Mouse (Mus musculus): Measurements from ENCODE around the gene Slx1b.
"Not testable (repeated sequence)": the region's sequence is repeated elsewhere in the genome, so short reads cannot be mapped to it uniquely, and the experiment has no call there.

Slx1b gene

DNA sequence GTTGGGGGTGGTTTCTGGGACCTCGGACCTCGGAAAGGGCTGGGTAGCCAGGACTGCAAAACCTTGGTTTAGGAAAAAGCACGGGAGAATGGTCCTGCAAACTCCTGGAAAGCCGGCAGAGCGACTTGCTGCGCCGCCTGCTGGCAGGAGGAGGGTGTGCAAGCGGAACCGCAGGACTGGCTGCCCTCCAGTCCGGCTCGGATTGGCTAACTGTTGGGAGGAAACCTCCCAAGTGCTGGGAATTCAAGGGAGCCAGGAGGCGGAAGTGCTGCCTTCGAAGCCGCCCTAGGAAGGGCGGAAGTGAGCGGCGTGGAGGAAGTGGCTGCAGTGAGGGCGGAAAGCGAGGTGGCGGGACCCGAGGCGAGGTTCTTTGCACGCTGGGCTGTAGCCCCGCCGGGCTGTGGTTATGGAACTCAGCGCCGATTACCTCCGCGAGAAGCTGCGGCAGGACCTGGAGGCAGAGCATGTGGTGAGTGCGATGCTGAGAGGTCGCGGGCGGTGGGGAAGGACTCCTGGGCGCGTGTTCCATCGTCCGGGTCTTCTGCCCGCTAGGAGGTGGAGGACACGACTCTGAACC lies at the start of gene Slx1b:
Gene Slx1b, minus strand, starts transcription at position 154 of the 577 bp plus-strand sequence.
- peak; percentile 97 for DNase-seq (ENCODE audit: low read depth, low spot score)

DNA sequence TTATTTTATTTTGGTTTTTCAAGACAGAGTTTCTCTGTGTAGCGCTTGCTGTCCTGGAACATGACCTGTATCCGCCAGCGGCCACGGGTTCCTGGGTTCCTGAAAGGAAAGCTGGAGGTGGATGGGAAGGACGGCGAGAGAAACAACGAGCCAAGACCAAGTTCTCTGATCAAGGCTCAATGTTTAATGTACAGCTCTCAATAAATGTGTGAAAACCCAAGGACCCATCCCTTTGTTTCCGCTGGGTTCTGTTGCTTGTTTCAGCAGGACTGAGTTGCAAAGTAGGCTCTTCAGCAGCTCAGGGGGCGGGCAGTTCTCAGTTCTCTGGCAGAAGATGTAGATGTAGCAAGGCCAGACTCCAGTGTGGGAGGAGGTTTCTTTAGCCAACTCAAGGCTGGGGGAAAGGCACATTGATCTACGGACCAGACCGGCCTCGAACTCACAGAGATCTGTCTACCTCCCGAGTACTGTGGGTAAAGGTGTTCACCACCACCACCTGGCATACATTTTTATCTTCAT lies 46.4 kb upstream of the Slx1b start:
- no peak for DNase-seq (ENCODE audit: low read depth, low spot score)

DNA sequence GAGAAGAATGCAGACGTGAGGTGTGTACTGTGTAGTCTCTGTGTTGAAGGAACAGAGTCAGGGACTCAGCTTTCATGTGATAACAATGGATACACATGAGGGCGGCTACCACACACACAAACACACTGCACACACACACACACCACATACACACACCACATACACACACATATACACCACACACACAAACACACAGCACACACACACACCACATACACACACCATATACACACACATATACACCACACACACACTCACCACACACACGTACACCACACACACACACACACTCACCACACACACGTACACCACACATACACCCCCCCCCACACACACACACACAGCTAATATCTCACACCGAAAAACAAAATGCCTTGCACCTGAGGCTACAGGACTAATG lies 45.9 kb upstream of the Slx1b start:
- DNase-seq (ENCODE audit: low read depth, low spot score), result no peak

DNA sequence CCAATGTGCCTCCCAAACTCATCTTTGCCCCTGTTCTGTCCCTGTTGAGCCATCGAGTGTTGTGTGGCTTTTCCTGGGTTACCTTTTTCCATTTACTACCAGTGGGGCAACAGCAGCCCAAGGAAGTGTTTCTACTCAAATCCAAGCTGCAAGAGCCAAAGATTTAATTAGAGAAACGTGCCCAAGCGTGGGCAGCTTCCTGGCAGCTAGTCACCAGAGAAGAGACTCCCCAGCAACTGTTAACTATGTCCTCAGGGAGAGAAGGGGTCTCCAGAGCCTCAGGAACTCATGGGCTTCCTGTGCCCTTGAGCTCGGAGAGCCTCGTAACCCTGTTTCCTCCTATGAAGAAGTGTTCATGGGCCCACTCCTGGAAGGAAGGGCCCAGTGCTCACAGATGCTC lies 45.4 kb upstream of the Slx1b start:
- no peak for DNase-seq (ENCODE audit: low read depth, low spot score)

DNA sequence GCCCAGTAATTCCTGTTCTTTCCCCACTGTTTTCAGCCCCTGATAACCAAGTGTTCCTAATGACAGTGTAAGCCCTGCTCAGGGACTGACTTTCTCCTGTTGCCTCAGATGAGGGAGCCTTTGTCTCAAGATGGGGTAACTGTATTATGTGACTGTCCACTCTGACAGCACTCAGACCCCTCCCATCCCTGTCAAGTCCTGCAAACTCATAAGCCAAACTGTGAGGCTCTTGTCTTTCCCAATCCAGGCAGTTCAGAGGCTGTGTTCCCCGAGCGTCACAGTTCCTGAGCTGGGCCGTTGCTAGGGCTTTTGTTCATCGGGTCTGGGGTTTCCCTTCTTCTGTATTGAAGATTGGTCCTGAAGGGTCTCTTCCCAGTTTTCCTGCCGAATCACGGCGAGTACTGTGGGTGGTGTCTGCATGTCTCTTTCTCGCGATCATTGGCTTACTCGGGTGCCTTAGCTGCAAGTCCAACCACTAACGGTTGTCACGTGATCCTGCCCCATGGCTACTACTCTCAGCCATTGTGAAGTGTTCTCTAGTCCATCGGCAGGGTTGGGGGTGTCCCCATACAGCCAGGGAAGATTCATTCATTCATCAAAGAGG lies 44.6 kb upstream of the Slx1b start:
- DNase-seq (ENCODE audit: low read depth, low spot score), result no peak

DNA sequence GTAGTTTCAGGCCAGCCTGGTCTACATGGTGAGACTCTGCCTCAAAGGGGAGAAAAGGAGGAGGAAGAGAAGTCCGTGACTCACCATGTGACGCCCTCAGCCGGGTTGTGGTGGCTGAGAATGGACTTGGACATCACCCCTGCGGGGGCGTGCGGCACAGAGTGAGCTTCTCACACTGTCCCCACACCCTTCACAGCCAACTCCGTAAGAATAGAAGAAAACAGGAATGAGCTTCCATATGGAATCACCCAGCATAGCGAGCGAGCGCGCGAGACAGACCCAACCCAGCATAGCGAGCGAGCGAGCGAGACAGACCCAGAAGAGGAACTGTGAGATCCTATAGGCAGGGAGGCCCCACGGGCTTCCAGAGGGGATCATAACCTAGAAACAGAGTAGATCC lies 44.0 kb upstream of the Slx1b start:
- DNase-seq (ENCODE audit: low read depth, low spot score), result no peak

DNA sequence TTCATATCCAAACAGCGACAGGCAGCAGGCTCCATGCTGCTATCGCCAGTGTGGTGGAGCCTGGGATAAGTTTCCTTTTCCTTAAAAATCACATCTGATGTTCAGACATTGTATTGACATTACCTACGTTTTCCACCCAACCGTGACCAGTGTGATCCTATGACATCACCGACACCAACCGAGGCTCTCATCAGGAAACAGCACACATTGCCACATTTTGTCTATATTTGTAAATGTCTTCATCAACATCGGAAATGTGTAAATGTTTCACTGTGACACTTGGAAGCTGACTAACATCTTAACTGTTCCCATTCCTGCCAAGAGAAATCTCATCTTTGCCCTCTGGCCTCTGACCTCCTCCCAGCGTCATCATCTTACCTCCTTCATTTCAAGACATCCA lies 40.5 kb upstream of the Slx1b start:
- DNase-seq (ENCODE audit: low read depth, low spot score), result no peak

DNA sequence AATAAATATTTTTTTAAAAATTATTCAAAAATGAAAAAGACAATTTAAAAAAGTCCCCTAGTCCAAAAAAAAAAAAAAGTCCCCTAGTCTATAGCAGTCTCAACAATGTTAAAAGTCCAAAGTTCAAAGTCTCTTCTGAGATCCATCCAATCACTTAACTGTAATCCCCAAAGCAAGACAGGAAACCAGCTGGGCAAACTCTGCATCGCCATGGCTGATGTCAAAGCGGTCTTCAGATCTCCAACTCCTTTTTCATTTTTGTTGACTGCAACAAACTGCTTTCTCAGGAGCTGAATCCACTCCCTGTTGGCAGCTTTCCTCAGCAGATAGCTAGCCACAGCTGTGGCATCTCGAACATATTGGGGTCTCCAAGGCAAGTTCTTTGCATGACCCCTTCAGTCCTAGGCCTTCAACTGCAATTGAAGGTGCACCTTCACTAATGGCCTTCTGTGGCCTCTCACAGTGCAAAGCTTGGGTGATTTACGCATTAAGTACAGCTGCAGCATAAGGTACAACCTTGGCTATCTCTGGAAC lies 34.7 kb upstream of the Slx1b start:
- not testable (repeated sequence) for DNase-seq (ENCODE audit: low read depth, low spot score)

DNA sequence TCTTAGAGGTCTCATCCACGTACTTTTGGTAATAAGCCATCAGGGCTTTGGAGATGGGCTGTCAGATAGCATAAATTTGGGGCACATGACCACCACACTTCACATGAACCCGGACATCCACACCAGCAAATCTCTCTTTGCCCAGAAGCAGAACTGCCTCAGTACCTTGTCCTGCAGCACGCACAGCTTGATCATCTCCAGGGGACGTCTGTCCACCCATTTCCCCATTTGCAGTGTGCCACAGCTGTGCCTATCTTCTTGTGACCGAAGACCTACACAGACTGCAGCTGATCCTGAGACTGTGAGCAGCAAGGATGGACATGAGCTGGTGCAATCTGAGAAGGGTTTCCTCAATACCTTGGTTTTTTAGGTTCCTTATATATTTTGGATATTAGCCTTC lies 30.1 kb upstream of the Slx1b start:
- no peak for DNase-seq (ENCODE audit: low read depth, low spot score)

DNA sequence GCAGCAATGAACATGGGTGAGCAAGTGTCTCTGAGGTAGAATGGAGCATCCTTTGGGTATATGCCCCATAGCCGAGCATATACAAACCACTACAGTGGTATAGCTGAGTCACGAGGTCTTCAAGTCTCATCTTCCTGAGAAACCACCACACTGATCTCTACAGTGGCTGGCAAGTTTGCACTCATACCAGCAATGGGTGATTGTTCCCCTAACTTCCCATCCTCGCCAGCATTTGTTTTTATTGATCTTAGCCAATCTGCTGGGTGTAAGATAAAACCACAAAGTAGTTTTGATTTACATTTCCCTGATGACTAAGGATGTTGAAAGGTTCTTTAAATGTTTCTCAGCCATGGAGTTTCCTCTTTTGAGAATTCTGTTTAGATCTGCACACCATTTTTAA lies 29.5 kb upstream of the Slx1b start:
- no peak for DNase-seq (ENCODE audit: low read depth, low spot score)

DNA sequence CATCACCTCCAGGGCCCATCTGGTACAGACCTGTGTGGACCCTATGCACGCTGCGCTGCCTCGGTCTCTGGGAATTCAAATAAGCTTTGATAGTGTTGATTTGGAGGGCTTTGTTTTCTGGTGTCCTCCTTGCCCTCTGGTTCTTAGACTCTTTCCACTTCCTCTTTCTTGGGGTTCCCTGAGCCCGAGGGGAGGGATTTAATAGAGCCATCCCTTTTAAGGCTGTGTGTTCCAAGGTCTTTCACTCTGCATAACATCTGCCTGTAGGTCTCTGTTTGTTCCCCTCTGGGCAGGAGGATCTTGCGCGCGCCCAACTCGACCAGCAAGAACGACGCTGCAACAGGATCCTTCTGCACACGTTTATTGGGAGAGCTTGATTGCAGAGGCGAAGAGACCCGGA lies 26.1 kb upstream of the Slx1b start:
- no peak for DNase-seq (ENCODE audit: low read depth, low spot score)

DNA sequence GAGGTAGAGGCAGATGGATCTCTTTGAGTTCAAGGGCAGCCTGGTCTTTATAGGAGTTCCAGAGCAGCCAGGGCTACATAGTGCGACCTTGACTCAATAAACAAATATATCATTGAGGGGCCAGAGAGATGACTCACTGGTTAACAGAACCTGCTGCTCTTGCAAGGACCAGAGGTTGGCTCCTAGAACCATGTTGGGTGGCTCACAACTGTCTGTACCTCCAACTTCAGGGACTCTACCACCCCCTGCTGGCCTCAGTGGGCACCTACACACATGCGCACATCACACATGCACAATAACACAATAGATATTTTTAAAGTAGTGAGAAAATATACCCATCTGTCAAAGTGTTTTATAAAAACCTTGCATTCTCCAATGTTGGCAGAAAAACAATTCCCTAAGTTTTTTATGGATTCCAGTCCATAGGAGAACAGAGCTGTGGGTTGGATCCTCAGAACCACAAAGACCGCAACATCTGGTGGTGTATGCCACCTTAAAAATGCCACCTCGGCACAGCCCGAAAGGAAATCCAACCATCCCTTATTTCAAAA lies 23.3 kb upstream of the Slx1b start:
- DNase-seq (ENCODE audit: low read depth, low spot score), result no peak

DNA sequence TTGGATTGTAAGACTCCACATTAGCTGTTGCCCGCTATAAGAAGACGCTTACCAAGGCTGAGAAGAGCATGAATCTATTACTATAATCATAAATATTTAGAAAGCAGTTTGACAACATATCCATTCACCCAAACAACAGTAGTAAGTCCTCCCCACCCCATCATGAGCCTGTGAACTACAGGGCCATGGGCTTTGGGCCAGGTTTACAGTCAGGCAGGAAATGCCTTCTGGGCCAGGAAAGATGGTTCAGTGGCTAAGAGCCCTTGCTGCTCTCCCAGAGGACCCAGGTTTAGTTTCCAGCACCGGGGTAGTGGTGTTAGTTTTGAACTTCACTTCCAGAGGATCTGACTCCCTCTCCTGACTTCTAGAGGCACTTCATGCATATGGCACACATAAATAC lies 22.0 kb upstream of the Slx1b start:
- DNase-seq (ENCODE audit: low read depth, low spot score), result no peak

DNA sequence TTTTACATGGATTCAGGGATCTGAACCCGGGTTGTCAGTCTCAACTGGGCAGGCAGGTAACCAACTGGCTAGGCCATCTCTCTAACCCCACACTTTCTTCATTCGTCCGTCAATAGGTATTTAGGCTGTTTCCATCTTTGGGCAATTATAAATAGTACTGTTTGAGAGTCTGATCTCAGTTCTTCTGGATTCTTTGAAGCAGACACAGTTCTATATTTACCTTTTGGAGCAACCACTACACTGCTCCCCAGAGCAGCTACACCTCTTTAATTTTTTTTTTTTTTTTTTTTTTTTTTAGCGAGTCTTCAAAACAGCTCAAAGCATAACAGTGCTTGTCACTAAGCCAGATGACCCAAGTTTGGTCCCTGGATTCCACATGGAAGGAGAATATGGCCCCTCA lies 20.1 kb upstream of the Slx1b start:
- no peak for DNase-seq (ENCODE audit: low read depth, low spot score)

DNA sequence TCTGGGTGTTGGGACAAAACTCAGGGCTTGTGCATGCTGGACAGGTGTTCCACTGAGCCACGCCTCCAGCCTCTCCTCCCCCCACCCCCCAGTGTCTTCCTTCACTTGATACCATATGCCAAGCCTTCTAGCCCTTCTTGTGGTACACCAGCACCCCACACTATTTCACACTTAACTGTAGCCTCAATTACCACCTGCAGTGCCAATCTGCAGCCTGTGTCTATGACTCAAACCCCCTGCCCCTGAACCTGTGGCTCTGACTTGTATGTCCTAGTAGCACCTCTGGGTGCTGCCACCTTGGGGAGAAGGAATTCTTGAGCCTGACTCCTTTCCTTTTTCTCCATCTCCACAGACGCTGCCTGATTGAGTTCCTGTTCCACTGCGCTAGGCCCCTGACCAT lies 16.3 kb upstream of the Slx1b start:
- DNase-seq (ENCODE audit: low read depth, low spot score), result no peak

DNA sequence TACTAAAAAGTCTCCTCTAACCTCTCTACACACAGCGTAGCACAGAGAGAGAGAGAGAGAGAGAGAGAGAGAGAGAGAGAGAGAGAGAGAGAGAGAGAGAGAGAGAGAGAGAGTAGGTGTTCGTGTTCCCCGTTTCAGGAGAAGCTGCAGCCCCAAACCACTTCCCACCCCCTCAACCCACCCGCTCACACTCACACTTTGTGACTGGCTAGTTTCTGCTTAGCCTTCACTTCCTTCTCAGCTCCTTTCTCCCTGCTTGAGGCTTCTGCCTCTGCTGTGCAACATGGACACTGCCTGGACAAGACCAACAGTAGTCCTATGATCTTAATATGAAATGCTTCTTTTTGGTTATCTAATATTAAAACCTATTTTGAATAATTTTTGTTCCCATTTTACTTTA lies 14.7 kb upstream of the Slx1b start:
- no peak for DNase-seq (ENCODE audit: low read depth, low spot score)

DNA sequence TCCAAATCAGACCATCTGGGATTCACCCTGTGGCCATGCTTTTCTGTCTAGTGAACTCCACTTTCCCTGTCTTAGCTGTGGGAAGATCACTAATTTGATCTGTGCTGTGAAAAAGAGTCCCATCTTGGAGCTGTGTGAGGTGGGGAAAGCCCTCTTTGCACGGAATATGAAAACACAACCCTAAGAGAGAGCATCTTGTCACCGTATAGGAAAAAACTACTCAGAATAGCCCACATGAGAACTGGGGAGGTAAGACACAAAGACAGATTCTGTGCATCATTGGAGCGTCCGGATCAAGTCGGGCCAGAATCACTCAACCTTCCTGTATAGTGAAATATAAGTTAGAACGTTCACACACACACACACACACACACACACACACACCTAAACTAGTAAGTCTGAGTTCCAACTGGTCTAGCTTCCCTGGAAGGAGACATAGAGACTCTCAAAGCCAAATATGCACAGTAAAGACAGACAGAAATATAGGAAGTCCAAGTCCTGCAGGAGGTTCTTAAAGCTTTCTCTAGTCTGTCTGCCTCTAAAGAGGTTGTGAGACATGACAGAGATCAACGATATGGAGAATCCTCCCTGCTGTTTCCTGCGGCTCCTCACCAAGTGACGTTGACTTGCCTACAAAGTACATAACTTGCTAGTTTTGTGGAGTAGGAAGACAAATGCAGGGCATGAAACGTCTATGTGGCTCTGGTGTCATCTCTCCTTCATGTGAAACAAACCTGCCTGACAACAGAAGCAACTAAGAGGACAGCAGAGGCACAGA lies 12.8 kb upstream of the Slx1b start:
- DNase-seq (ENCODE audit: low read depth, low spot score), result no peak

DNA sequence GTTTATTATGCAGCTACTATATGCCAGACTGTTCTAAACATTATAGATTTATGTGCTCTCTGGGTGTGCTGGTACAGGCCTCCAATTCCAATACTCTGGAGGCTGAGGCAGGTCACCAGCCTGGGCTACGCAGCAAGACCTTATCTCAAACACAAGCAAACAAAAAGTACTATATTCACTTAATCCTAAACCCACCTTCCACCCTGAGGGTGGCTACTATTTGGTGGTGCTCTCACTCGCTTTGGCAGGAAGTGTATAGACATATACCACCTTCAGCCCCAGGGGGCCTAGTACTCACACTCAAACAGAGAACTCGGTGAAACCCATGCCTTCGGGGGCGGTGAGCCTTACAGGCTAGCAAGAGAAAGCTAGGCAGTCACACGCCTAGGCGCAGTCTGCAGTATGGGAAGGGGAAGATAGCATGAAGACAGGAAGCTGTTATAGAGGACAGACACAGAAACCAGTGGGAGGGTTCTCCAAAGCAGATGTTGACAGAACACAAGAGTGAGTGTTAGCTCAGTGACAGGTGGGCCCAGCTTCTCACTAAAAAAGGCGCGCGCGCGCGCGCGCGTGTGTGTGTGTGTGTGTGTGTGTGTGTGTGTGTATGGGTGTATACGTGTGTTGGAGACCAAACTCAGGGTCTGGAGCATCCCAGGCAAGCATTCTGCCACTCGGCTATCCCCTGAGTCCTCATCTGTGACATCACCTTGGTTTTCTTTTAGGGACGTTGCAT lies 12.0 kb upstream of the Slx1b start, which contains the start of gene Coro1a:
Gene Coro1a, minus strand, starts transcription at position 346 of the 733 bp plus-strand sequence.
- no peak for DNase-seq (ENCODE audit: low read depth, low spot score)

DNA sequence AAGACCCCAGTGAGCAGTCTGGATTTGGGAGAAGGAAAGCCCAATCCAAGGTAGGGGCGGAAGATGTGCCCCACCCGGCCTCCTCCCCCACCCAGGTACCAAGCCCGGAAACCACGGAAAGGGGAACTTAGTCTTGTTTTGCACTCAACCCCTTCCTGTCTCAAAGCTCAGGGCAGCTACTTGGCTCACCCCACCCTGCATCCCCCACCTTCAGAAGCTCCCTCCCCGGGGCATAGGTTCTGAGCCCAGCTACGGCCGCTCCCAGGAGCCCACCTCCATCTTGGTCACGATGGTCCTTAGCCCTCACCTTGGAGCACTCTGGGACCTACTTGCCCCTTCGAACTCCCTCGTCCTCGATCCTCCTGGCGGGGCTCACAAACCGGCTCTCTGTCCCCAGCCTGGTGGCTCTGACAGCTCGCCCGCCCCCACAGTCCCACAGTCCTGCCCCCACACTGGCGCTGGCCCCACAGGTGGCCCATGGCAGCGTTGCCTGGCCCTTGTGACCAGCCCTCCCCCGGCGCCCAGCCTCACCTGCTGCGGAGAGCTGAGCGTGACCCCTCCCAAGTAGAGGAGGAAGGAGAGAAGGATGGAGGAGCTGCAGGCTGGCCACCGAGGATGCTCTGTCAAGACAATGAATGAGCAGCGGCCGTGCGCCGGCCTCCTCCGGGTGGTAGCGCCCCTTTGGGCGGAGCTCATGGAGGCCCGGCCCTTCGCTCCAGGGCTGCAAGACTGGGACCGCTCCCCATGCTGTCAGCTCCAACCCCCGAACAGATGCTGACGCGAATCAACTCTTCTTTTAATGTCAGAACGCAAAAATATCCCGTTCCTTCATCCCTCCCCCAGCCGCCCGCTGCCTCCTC lies 8.8 kb upstream of the Slx1b start:
- peak; percentile 89 for DNase-seq (ENCODE audit: low read depth, low spot score)

DNA sequence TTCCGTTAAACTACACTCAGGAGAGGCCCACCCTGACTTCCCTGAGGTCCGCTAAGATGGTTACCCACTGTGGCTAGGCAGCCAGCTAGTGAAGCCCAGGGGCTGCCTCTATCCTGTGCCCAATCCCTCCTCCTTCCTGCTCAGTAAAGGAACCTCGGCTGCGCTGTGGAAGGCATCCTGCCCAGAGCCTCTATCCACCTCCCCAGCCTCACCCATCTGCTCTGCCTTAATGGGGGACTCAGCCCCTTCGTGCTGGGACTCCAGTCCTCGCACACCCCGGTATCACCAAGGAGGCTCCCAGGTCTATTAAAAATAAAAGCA lies 8.1 kb upstream of the Slx1b start:
- DNase-seq (ENCODE audit: low read depth, low spot score), result no peak
